Mouse (Mus musculus): Measurements from ENCODE around the gene Pias3. TPM values are rescaled to one million over a fixed set of nuclear protein-coding genes. Genes with fewer than 3 reads are reported as not detected.

Gene Pias3
- polyA plus RNA-seq, 1 experiment from 2014 or later: 26.9 TPM

DNA sequence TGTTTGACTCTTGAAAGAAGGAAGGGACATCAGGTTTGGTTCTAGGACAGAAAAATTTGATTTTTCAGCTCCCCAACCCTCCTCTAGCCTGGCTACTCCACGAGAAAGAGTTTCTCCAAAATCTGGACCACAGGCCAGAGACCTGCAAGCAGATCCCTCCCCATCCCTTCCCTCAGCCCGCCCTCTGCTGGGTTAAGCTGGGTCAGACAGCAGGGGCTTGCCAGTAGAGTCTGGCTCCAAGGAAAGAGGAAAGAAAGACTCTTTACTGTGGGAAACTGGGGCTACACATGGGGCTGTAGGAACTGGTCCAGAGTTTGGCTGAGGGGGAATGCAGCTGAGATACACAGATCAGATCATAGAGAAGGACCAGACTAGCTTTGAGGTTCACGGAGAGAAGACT lies 3.7 kb upstream of the Pias3 start:
- Histone ChIP-seq H3K9me3 (replicated peaks; ENCODE audit: control insufficient read depth, low read length) (no peaks in the 10 kb centered on the region), H3K36me3 (ENCODE audit: control insufficient read depth, insufficient read depth, low read length) (no peaks in the 10 kb centered on the region), H3K27ac (ENCODE audit: low read depth, low read length) (no peak overlapping the region), H3K9ac (ENCODE audit: low read depth, low read length) (no peak overlapping the region), H3K27me3 (ENCODE audit: control insufficient read depth, insufficient read depth, low read length) (peaks cover 3% of the 10 kb centered on the region; the same call in 1 of the 2 replicates), H3K4me1 (ENCODE audit: control insufficient read depth, insufficient read depth, low read length) (peaks cover 7% of the 10 kb centered on the region), H3K4me3 (ENCODE audit: low read depth, low read length) (no peak overlapping the region), H3K4me2 (no peak overlapping the region)
- 23% methylated on average over 3 of the region's 3 CpGs for WGBS (ENCODE audit: insufficient replicate concordance)
- ATAC-seq (replicated peaks; ENCODE audit: insufficient number of reproducible peaks, low FRiP score, low TSS enrichment): no peak

DNA sequence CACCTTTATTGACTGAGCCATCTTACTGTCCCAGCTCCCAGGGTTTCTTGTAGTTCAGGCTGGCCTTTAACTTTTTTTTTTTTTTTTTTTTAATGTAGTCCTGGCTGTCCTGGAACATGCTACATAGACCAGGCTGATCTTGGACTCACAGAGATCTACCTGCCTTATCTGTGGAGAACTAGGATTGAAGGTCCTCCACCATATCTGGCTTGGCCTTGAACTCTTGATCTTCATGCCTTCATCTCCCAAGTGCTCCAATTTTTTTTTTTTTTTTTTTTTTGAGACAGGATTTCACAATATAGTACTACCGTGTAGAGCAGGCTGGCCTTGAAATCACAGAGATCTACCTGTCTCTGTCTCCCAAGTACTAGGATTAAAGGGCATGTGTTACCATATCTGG lies 2.6 kb upstream of the Pias3 start:
- no peak overlapping the region for H3K4me2 ChIP-seq
- H3K9ac ChIP-seq (ENCODE audit: low read depth, low read length): no peak overlapping the region
- H3K4me1 ChIP-seq (ENCODE audit: control insufficient read depth, insufficient read depth, low read length): peaks cover 14% of the 10 kb centered on the region
- H3K36me3 ChIP-seq (ENCODE audit: control insufficient read depth, insufficient read depth, low read length): no peaks in the 10 kb centered on the region
- H3K27me3 ChIP-seq (ENCODE audit: control insufficient read depth, insufficient read depth, low read length): peaks cover 3% of the 10 kb centered on the region; the same call in 1 of the 2 replicates
- H3K27ac ChIP-seq (ENCODE audit: low read depth, low read length): no peak overlapping the region
- H3K4me3 ChIP-seq (ENCODE audit: low read depth, low read length): no peak overlapping the region
- H3K9me3 ChIP-seq (replicated peaks; ENCODE audit: control insufficient read depth, low read length): no peaks in the 10 kb centered on the region
- ATAC-seq (replicated peaks; ENCODE audit: insufficient number of reproducible peaks, low FRiP score, low TSS enrichment): no peak
- whole genome bisulfite sequencing (ENCODE audit: insufficient replicate concordance): 93% methylated on average over 1 of the region's 1 CpGs

DNA sequence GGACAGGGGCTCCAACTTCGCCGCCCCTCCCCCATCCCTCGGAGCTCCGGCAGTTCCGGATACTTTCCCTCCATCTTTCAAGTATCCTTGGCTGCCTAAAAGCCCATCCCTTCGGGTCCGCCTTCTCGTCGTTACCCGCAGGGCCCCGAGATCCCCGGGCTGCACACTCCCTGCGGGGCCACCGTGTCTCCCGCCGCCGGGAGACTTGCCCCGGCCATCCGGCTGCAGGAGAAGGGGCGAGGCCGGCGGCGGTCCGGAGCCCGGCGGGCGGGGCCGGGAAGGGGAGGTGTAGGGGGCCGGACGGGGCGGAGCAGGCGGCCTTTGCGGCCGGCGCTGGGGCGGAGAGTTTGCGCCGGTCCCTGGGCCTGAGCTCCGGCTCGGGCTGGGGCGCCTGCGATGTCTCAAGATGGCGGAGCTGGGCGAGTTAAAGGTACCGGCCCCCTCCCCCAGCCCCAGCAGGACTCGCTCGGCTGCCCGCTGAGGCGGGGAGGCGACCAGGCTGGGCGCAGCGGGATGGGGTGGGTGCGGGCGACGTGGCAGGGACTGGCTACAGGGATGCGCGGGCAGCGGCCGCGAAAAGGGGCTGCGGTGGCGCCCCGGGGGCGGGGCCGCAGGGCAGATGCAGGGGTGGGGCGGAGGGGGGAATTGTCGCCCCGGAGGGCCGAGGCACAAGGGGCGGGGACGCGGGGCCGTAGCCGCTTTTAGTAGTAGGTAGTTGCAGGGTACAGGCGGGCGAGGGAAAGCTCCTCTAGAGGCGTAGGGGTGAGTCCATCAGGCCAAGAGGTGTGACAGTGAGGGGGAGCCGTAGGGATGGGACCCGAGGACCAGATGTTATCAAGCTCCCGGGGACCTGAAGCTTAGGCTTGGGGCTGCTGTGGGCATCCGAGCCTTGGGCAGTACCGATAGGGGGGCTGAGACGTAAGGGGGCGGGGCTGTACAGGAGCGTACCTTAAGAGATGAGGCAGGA lies 865 bp downstream of the Pias3 start:
- H3K9me3 ChIP-seq (replicated peaks; ENCODE audit: control insufficient read depth, low read length): no peaks in the 10 kb centered on the region
- peak overlapping the region; percentile 74 for H3K9ac ChIP-seq (ENCODE audit: low read depth, low read length)
- H3K27me3 ChIP-seq (ENCODE audit: control insufficient read depth, insufficient read depth, low read length): no peaks in the 10 kb centered on the region
- peak overlapping the region; percentile 61 for H3K4me3 ChIP-seq (ENCODE audit: low read depth, low read length)
- H3K36me3 ChIP-seq (ENCODE audit: control insufficient read depth, insufficient read depth, low read length): peaks cover 18% of the 10 kb centered on the region
- peak; percentile 93 for ATAC-seq (replicated peaks; ENCODE audit: insufficient number of reproducible peaks, low FRiP score, low TSS enrichment)
- H3K4me1 ChIP-seq (ENCODE audit: control insufficient read depth, insufficient read depth, low read length): peaks cover 20% of the 10 kb centered on the region
- peak overlapping the region; percentile 86 for H3K27ac ChIP-seq (ENCODE audit: low read depth, low read length)
- peak overlapping the region; percentile 85 for H3K4me2 ChIP-seq
- under 1% methylated on average over 70 of the region's 85 CpGs for WGBS (ENCODE audit: insufficient replicate concordance)

DNA sequence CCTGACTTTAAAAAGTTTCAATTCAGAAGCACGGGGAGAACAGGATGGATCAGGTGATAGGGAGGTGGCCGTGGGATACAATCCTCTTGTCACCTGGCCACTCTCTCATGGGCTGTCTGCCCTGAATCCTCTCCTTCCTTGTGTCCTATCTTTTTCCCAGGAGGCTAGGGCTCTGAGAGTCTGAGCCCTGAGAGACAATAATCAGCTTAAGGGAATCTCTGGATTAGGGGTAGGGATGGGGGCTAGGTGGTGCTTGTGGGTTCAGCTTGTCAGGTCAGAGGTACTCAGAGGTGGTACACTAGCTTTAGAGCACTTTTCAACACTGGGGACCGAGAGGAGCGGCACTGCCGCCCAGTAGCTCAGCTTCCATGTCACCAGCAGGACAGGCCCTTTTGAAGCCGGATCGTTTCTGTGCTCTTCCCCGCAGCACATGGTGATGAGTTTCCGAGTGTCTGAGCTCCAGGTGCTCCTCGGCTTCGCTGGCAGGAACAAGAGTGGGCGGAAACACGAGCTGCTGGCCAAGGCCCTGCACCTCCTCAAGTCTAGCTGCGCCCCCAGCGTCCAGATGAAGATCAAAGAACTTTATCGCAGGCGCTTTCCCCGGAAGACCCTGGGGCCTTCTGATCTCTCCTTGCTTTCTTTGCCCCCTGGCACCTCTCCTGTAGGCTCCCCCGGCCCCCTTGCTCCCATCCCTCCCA lies 3.0 kb downstream of the Pias3 start:
- WGBS (ENCODE audit: insufficient replicate concordance): 40% methylated on average over 19 of the region's 19 CpGs
- Histone ChIP-seq H3K36me3 (ENCODE audit: control insufficient read depth, insufficient read depth, low read length) (peaks cover 31% of the 10 kb centered on the region), H3K27me3 (ENCODE audit: control insufficient read depth, insufficient read depth, low read length) (no peaks in the 10 kb centered on the region), H3K27ac (ENCODE audit: low read depth, low read length) (no peak overlapping the region), H3K4me1 (ENCODE audit: control insufficient read depth, insufficient read depth, low read length) (peaks cover 20% of the 10 kb centered on the region), H3K9ac (ENCODE audit: low read depth, low read length) (no peak overlapping the region), H3K9me3 (replicated peaks; ENCODE audit: control insufficient read depth, low read length) (no peaks in the 10 kb centered on the region), H3K4me2 (no peak overlapping the region), H3K4me3 (ENCODE audit: low read depth, low read length) (no peak overlapping the region)
- ATAC-seq (replicated peaks; ENCODE audit: insufficient number of reproducible peaks, low FRiP score, low TSS enrichment): no peak

DNA sequence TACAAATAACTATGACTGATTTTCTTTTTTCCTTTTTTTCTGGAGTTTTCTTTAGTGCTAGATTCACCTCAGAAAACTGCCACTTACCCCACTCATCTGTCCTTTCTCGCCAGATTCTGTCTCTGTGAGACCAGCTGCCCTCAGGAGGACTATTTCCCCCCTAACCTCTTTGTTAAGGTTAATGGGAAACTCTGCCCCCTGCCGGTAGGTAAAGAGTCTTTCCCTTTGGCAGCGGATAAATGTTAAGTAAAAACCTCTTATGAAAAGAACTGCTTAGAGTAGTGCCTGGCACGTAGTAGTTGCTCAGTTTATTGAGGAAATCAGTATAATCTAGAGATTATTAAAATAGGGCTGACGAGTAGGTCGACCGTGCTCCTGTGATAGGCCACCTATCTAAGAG lies 4.2 kb downstream of the Pias3 start:
- no peak for ATAC-seq (replicated peaks; ENCODE audit: insufficient number of reproducible peaks, low FRiP score, low TSS enrichment)
- Histone ChIP-seq H3K4me1 (ENCODE audit: control insufficient read depth, insufficient read depth, low read length) (peaks cover 20% of the 10 kb centered on the region), H3K9me3 (replicated peaks; ENCODE audit: control insufficient read depth, low read length) (no peaks in the 10 kb centered on the region), H3K4me2 (no peak overlapping the region), H3K4me3 (ENCODE audit: low read depth, low read length) (no peak overlapping the region), H3K36me3 (ENCODE audit: control insufficient read depth, insufficient read depth, low read length) (peaks cover 39% of the 10 kb centered on the region), H3K27ac (ENCODE audit: low read depth, low read length) (no peak overlapping the region), H3K9ac (ENCODE audit: low read depth, low read length) (no peak overlapping the region), H3K27me3 (ENCODE audit: control insufficient read depth, insufficient read depth, low read length) (no peaks in the 10 kb centered on the region)
- 51% methylated on average over 7 of the region's 7 CpGs for WGBS (ENCODE audit: insufficient replicate concordance)

DNA sequence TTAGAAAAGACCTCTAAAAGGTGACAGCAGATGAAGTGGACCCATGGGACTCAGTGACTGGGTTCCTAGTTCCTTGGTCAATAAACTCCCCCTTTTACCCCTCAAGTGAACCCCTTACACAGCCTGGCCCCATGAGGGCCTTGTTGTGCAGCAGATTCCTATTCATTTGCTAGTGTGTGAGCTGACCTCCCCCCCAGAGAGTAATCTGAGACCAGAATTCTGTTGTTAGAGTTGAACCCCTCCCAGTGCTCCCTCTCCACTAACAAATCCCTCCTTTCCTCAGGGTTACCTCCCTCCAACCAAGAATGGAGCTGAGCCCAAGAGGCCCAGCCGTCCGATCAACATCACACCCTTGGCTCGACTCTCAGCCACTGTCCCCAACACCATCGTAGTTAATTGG lies 4.8 kb downstream of the Pias3 start:
- Histone ChIP-seq H3K27ac (ENCODE audit: low read depth, low read length) (no peak overlapping the region), H3K9ac (ENCODE audit: low read depth, low read length) (no peak overlapping the region), H3K4me3 (ENCODE audit: low read depth, low read length) (no peak overlapping the region), H3K4me1 (ENCODE audit: control insufficient read depth, insufficient read depth, low read length) (peaks cover 16% of the 10 kb centered on the region), H3K27me3 (ENCODE audit: control insufficient read depth, insufficient read depth, low read length) (no peaks in the 10 kb centered on the region), H3K36me3 (ENCODE audit: control insufficient read depth, insufficient read depth, low read length) (peaks cover 39% of the 10 kb centered on the region), H3K9me3 (replicated peaks; ENCODE audit: control insufficient read depth, low read length) (no peaks in the 10 kb centered on the region), H3K4me2 (no peak overlapping the region)
- WGBS (ENCODE audit: insufficient replicate concordance): 84% methylated on average over 4 of the region's 4 CpGs
- no peak for ATAC-seq (replicated peaks; ENCODE audit: insufficient number of reproducible peaks, low FRiP score, low TSS enrichment)

DNA sequence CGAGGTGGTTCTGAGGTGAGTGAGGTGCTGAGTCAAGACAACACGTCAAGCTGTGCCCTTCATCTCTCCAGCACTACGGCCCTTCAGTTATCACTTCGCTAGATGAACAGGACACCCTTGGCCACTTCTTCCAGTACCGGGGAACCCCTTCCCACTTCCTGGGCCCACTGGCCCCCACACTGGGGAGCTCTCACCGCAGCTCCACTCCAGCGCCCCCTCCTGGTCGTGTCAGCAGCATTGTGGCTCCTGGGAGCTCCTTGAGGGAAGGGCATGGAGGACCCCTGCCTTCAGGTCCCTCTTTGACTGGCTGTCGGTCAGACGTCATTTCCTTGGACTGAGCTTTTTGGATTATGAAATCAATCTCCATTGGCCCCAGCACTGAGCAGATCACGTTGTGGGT lies 8.6 kb downstream of the Pias3 start:
- no peaks in the 10 kb centered on the region for H3K9me3 ChIP-seq (replicated peaks; ENCODE audit: control insufficient read depth, low read length)
- H3K9ac ChIP-seq (ENCODE audit: low read depth, low read length): no peak overlapping the region
- H3K4me1 ChIP-seq (ENCODE audit: control insufficient read depth, insufficient read depth, low read length): peaks cover 6% of the 10 kb centered on the region; the same call in 1 of the 2 replicates
- no peak overlapping the region for H3K4me3 ChIP-seq (ENCODE audit: low read depth, low read length)
- peaks cover 35% of the 10 kb centered on the region for H3K36me3 ChIP-seq (ENCODE audit: control insufficient read depth, insufficient read depth, low read length)
- WGBS (ENCODE audit: insufficient replicate concordance): 59% methylated on average over 11 of the region's 11 CpGs
- no peak for ATAC-seq (replicated peaks; ENCODE audit: insufficient number of reproducible peaks, low FRiP score, low TSS enrichment)
- no peak overlapping the region for H3K4me2 ChIP-seq
- peaks cover 3% of the 10 kb centered on the region; the same call in 1 of the 2 replicates for H3K27me3 ChIP-seq (ENCODE audit: control insufficient read depth, insufficient read depth, low read length)
- no peak overlapping the region for H3K27ac ChIP-seq (ENCODE audit: low read depth, low read length)

DNA sequence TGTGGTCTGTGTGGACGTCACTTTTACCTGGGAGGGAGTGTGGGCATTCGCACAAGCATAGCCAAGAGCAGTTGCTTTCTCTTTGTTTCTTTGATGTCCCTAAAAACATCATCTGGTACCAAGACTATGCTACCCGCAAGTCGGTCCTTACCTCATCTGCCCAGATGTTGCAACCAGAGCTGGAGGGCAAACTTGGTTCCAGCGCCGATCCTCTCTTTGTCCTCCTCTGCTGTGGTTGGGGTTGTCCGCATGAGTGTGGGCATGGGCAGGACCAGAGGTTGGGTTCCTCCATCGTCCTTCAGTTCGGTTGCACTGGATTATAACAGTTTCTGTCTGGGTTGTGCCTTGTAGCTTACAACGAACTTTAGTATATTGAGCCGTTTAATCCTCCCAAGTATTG lies 10.0 kb downstream of the Pias3 start:
- H3K4me1 ChIP-seq (ENCODE audit: control insufficient read depth, insufficient read depth, low read length): peaks cover 6% of the 10 kb centered on the region; the same call in 1 of the 2 replicates
- no peak overlapping the region for H3K4me2 ChIP-seq
- 92% methylated on average over 11 of the region's 11 CpGs for WGBS (ENCODE audit: insufficient replicate concordance)
- no peak overlapping the region for H3K4me3 ChIP-seq (ENCODE audit: low read depth, low read length)
- peaks cover 36% of the 10 kb centered on the region for H3K36me3 ChIP-seq (ENCODE audit: control insufficient read depth, insufficient read depth, low read length)
- H3K27me3 ChIP-seq (ENCODE audit: control insufficient read depth, insufficient read depth, low read length): peaks cover 3% of the 10 kb centered on the region; the same call in 1 of the 2 replicates
- no peak for ATAC-seq (replicated peaks; ENCODE audit: insufficient number of reproducible peaks, low FRiP score, low TSS enrichment)
- no peaks in the 10 kb centered on the region for H3K9me3 ChIP-seq (replicated peaks; ENCODE audit: control insufficient read depth, low read length)
- H3K27ac ChIP-seq (ENCODE audit: low read depth, low read length): no peak overlapping the region
- no peak overlapping the region for H3K9ac ChIP-seq (ENCODE audit: low read depth, low read length)
